Mouse (Mus musculus): Measurements from ENCODE around the gene Plrg1.

DNA sequence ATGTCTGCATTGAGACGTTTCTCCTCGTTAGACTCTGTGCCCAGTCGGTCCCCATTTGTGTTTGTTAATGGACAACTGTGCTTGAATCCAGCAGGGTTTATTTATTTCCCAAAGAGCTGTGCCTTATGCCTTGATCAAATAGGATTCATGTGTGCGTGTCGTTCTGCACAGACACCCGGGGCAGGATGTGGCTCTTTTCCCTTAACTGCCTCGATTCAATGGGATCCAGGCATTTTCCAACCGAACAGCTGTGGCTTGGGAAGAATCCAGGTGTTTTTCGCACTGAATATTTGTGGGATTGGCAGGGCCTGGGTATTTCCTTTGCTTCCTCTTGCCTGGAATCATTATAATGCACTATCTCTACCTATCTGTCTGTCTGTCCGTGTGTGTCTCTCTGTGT, 62.3 kb downstream of the Plrg1 start:
- TF ChIP-seq EP300 (IDR thresholded peaks at IDR 0.05; ENCODE audit: insufficient read depth, low read depth, low read length) (no peak), POLR2A (IDR thresholded peaks at IDR 0.05; ENCODE audit: insufficient read depth, low read depth, low read length) (no peak)

Measured in heart, adult 2 months (tissue).